Mouse (Mus musculus) layer of hippocampus, adult 18-20 months (tissue): ENCODE measurements around the gene Sbno2. TPM values are rescaled to one million over a fixed set of nuclear protein-coding genes. Genes with fewer than 3 reads are reported as not detected.

Source experiments
- DNase-seq, 2 experiments: peaks; one replicate each; pipeline ENCODE4 v3.0.0; 2022; ENCODE audit warnings: low spot score in 2 of 2
- total RNA-seq, 2 experiments: library from RNA; stranded (reverse); gene quantifications; 2 replicates each; pipeline ENCODE4 v1.2.3; 2021

Gene Sbno2
- total RNA-seq, 2 experiments from 2014 or later: 16.3 to 16.9 TPM

DNA sequence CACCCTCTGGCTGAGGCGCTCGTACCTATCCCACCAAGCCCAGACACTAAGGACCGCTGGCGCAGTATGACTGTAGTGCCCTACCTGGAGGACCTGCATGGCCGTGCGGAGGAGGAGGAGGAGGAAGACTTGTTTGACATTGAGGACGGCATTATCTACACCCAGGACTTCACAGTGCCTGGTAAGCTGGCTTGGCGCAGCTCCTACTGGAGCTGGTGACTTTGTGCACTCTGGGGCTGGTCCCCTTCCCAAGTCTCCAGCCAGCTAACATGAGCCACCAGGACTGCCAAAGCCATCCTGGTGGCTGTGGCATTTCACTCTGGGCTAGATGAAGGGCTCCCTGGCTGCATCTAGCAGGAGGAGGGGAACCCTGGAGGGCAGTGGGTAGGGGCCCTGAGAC is 22.5 kb upstream of the Sbno2 start:
- DNase-seq: no peak

DNA sequence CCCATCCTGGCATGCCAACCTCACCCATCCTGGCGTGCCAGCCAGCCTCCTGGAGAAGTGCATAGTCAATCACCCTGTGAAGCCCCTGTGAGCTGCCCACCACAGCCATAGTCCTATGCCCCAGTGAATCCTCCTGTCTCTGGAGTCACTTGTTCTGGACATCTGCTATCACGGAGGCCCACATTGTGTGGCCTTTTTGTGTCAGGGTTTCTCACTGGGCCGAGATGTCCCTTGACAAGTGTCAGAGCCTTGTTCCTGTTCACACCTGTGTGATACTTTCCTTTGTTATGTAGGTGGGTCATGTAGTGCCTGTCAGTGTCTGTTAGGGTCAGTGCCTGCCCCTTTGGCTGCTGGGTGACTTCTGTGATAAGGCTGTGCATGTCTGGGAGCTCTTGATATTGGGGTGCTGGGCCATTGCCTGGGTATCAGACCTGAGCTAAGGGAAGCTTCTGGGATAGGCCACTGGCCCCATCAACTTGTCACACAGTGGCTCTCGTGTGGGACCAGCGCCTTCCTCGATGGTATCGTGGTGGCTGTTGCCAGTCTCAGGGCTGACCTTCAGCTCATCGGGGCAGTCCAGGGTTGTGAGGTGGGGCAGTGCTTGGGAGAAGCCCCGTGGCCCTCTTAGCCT is 18.7 kb upstream of the Sbno2 start:
- DNase-seq: no peak

DNA sequence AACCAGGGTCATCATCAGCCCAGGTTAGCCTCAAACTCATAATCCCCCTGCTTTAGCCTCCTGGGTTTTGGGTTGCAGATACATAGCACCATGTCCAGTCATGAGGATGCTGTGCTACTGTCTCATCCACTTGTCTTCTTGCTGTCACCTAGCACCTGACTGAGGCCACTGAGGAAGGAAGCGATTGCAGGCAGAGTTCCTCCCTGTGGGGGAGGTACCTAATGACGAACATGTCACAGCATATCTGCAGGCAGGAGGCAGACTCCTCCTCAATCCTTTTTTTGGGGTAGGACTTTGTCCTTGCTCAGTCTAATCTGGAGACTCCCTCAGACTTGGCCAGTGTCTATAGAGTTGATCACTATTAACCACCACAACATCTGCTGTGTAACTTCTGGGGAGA is 16.3 kb upstream of the Sbno2 start:
- DNase-seq: no peak

GRCm38 (mm10) chr10:80120146-80120545 is 14.8 kb upstream of the Sbno2 start:
- no peak for DNase-seq

DNA sequence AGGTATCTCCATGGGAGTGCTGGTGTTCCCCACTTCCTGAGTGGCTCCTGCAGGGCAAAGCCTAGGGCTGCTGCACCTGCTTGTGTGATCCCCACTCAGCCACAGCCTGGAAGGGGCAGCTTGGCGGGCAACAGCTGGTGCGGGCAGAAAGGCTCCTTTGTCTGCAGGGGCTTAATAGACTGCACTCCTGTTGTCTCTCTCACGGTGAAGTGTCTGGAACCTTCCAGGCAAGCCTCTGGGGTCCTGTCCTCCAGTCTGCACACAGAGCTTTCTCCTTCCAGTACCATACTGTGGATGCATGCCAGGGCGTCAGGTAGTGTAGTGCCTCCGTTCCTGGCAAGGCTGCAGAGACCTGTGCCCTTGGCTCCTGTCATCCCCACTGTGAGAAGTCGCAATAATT is 13.2 kb upstream of the Sbno2 start:
- DNase-seq: no peak

GRCm38 (mm10) chr10:80117736-80118135 is 12.4 kb upstream of the Sbno2 start:
- DNase-seq: no peak

GRCm38 (mm10) chr10:80116927-80117691 is 11.7 kb upstream of the Sbno2 start:
- no peak for DNase-seq

DNA sequence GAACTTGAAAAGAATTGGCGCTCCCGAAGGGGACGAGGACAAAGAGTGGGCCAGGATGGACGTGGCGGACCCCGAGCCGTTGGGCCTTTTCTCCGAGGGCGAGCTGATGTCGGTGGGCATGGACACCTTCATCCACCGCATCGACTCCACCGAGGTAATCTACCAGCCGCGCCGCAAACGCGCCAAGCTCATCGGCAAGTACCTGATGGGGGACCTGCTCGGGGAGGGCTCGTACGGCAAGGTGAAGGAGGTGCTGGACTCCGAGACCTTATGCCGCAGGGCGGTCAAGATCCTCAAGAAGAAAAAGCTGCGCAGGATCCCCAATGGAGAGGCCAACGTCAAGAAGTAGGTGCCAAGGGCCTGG is 11.2 kb upstream of the Sbno2 start:
- no peak for DNase-seq

GRCm38 (mm10) chr10:80115944-80116335 is 10.6 kb upstream of the Sbno2 start:
- DNase-seq: no peak

GRCm38 (mm10) chr10:80115290-80115943 is 10.0 kb upstream of the Sbno2 start, which contains the start of gene Stk11:
Stk11 (plus strand) TSS chr10:80115803.
- DNase-seq: peak; percentile 99 to 100

DNA sequence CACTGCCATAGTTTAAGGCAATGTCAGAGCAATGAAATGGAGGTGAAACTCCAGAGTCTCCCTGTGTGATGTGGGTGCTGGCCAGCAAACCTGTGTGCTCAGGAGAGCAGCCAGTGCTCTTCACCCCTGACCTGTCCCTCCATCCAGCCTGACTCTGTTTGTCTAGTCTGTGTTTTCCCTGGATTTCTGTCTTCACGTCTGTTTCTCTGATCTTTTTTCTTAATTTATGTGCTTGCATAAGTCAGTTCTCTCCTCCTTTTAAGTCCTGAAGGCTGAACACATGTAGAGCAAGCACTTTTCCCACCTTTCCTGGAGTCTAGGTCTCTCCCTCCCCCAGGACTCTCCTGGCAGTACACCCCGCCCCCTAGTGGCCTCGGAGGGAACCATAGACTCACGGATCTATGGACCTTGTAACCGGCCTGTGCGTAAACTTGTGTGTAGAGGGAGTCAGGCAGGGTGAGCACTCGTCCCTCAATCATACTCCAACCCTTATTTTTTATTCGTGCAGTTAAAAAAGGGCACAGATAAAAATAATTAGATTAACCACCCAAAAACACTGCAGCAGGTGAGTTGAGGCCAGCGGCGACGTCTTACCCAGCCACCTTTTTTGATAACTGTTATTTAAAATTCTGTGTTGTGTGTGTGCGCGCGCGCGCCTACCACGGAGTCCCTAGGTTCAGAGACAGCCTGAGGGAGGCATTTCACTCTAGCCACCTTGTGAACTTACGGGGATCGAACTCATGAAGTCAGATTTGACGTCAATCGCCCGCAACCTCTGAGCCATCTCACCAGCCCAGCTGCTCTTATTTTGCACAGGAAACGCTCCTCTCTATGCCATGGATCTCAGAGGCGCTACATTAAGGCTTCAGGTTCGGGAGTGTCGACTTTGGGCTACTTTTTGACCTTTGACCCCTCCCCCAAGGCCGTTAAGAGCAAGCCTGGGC is 9.2 kb upstream of the Sbno2 start:
- peak; percentile 79 to 93 for DNase-seq

GRCm38 (mm10) chr10:80107678-80108077 is 2.3 kb upstream of the Sbno2 start:
- no peak for DNase-seq

DNA sequence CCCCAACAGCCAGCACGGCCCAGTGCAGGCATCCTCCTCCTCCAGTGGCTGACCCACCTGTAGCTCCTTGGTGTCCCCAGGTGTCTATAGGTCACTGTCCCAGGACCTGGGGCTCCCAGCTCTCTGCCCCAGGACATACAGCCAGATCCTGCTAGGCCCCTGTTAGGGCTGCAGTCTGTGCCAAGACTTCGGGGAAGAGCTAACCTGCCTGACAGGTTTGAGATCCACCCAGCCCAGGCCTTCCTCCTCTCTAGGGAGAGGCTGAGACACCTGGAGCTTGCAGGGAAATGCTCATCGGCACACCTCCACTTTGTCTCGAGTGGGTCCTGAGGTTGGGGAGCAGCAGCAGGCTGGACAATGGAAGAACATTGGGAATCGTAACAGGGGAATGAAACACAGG is 555 bp upstream of the Sbno2 start:
- no peak for DNase-seq

- DNase-seq: no peak
Observed at GRCm38 (mm10) chr10:80104181-80104580, 1.2 kb downstream of the Sbno2 start.

DNA sequence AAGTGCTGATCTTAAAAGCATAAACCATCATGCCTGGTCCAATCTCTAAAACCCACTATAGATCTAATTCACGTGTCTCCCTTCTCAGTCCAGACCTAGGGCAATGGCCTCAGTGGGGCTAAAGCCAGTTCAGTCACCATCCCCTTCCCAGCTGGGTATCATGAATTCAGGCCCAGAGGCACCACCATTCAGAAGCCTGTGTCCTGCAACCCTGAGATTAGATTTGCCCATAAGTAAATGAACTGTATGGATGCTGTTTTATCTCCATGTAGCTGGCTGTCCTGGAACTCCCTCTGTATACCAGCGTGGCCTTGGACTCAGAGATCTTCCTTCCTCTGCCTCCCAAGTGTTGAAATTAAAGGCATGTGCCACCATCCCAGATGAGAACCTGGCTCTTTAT is 2.3 kb downstream of the Sbno2 start:
- no peak for DNase-seq

- peak; percentile 64 to 77 for DNase-seq
Observed at GRCm38 (mm10) chr10:80102216-80102915, 3.0 kb downstream of the Sbno2 start.

- DNase-seq: no peak
Observed at GRCm38 (mm10) chr10:80100982-80101381, 4.4 kb downstream of the Sbno2 start.

DNA sequence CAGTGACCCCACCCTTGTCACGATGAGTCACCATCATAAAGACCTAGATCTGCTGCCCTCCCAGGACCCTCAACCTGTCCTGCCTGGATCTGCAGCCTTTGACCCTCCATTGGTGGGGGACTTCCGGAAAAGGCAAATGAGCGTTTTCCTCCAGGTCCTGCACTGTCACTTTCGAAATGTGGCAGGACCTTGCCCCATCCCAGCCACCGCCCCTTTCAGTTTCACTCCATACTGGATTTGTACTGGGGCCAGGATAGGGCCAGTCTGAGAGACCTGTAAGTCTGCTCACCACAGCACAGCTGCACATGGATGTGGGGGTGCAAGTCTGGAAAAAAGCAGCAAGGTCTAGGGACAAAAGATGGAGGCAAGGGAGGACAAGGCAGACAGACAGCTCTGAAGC is 6.7 kb downstream of the Sbno2 start:
- no peak for DNase-seq

DNA sequence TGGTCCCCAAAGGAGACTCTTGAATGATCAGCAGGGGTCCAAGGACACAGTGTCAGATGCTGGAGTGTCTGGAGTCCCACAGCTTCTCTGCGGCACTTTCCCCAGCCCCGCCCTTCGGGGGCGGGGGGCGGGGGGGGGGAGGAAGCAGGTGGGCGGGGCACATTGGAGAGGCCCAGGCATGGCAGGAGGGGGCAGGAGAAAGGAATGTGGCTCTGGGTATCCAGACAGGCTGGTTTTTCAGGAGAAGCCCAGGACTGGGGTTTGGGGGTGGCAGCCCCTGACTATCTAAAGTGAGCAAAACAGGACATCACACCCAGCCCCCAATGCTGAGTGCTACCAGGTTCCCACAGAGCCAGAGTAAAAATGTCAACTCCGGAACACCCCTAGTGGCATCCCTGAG is 8.1 kb downstream of the Sbno2 start:
- DNase-seq: no peak

GRCm38 (mm10) chr10:80095547-80095946 is 9.8 kb downstream of the Sbno2 start:
- no peak for DNase-seq

DNA sequence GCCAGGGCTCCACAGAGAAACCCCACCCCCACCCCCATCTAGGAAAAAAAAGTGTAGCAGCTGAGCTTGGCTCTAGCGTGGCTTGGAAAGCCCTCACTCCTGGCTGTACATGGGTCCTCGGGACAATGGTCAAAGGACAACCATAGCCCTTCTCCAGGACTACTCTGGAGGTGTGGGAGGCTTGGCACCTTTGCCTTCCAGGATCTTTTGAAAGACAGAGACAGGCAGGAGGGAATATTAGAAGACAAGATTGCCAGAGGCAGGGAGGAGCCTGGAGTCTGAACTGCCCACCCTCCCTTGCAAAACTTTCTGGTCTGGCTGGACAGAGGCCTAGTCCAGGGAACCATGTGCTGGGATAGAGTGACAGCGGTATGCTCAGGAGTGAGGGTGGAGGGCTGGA is 10.7 kb downstream of the Sbno2 start:
- no peak for DNase-seq
